Mouse (Mus musculus) midbrain, embryonic 12.5 days (tissue): ENCODE results near the gene Psg18. TPM values are rescaled to one million over a fixed set of nuclear protein-coding genes. Genes with fewer than 3 reads are reported as not detected.
"Not testable (repeated sequence)": the region's sequence is repeated elsewhere in the genome, so short reads cannot be mapped to it uniquely, and the experiment has no call there.

ENCODE experiments used
- ATAC-seq: fragments of 200-750 bp; cut with Nextera tagmentation; 2 replicates; pipeline ENCODE4 v1.8.0; 2017; ENCODE audit warnings: low read depth, moderate TSS enrichment, moderate library complexity; ENCODE audit not compliant: low FRiP score
- H3K27ac ChIP-seq: fragments of 300-500 bp; sonication (generic); replicated peaks from 2 replicates; pipeline ENCODE4 v1.5.1; 2016; ENCODE audit warnings: mild to moderate bottlenecking
- H3K27me3 ChIP-seq: fragments of 300-500 bp; sonication (generic); 2 replicates; pipeline ENCODE4 v1.6.1; 2016; ENCODE audit warnings: mild to moderate bottlenecking
- H3K36me3 ChIP-seq: fragments of 300-500 bp; sonication (generic); 2 replicates; pipeline ENCODE4 v1.6.1; 2016
- H3K4me1 ChIP-seq: fragments of 300-500 bp; sonication (generic); 2 replicates; pipeline ENCODE4 v1.6.1; 2016
- H3K4me2 ChIP-seq: fragments of 300-500 bp; sonication (generic); replicated peaks from 2 replicates; pipeline ENCODE4 v1.6.1; 2016; ENCODE audit warnings: mild to moderate bottlenecking, moderate library complexity
- H3K4me3 ChIP-seq: fragments of 300-500 bp; sonication (generic); 2 replicates; pipeline ENCODE4 v1.5.1; 2016; ENCODE audit warnings: mild to moderate bottlenecking
- H3K9ac ChIP-seq: fragments of 300-500 bp; sonication (generic); replicated peaks from 2 replicates; pipeline ENCODE4 v1.6.1; 2016; ENCODE audit warnings: mild to moderate bottlenecking, moderate library complexity
- H3K9me3 ChIP-seq: fragments of 300-500 bp; sonication (generic); 2 replicates; pipeline ENCODE4 v1.6.1; 2016; ENCODE audit warnings: mild to moderate bottlenecking
- WGBS: fragments of 180-500 bp; shearing (Covaris S2); methylation state at CpG from one replicate; pipeline ENCODE4 v1.1.7; 2016; 5-methylcytosine and 5-hydroxymethylcytosine counted together
- polyA plus RNA-seq: library from polyadenylated mRNA; unstranded; fragments of >200 nt; fragmentation: Nextera tagmentation; extraction: Ambion mirVana; gene quantifications from 2 replicates; pipeline ENCODE4 v1.2.1, GENCODE M21; 2016

Psg18 gene
- not detected in 2 replicates for polyA plus RNA-seq

GRCm38 (mm10) chr7:18354909-18355308, at the start of gene Psg18:
Gene Psg18 (minus strand): TSS chr7:18355009.
- H3K9me3 ChIP-seq, result peaks cover 36% of the 10 kb centered on the region
- H3K27ac ChIP-seq, H3K9ac ChIP-seq, H3K4me1 ChIP-seq, ATAC-seq, H3K4me3 ChIP-seq, H3K36me3 ChIP-seq, H3K27me3 ChIP-seq, H3K4me2 ChIP-seq: not testable (repeated sequence)
- 77% methylated on average over 3 of the region's 3 CpGs for WGBS

GRCm38 (mm10) chr7:18403407-18403806, 48.6 kb upstream of the Psg18 start:
- Histone ChIP-seq H3K4me3 (peak overlapping the region; percentile 31), H3K27ac (0 out of 2 replicates have a peak overlapping the region, but pooled peaks have one; percentile 39), H3K4me2 (0 out of 2 replicates have a peak overlapping the region, but pooled peaks have one; percentile 3), H3K27me3 (no peaks in the 10 kb centered on the region), H3K9ac (no peak overlapping the region), H3K36me3 (no peaks in the 10 kb centered on the region), H3K4me1 (no peaks in the 10 kb centered on the region), H3K9me3 (peaks cover 21% of the 10 kb centered on the region)
- ATAC-seq, result no peak; the same call in 1 of the 2 replicates
- 37% methylated on average over 10 of the region's 11 CpGs for WGBS

GRCm38 (mm10) chr7:18402527-18403237, 47.9 kb upstream of the Psg18 start:
- WGBS, result 24% methylated on average over 34 of the region's 35 CpGs
- H3K4me1 ChIP-seq, result no peaks in the 10 kb centered on the region
- peak overlapping the region; percentile 1; the same call in 1 of the 2 replicates for H3K4me2 ChIP-seq
- H3K9me3 ChIP-seq, result peaks cover 14% of the 10 kb centered on the region
- H3K27ac ChIP-seq, result no peak overlapping the region
- peak; percentile 82 for ATAC-seq
- H3K27me3 ChIP-seq, result no peaks in the 10 kb centered on the region
- H3K36me3 ChIP-seq, result no peaks in the 10 kb centered on the region
- H3K9ac ChIP-seq, result no peak overlapping the region
- peak overlapping the region; percentile 31 for H3K4me3 ChIP-seq

GRCm38 (mm10) chr7:18391483-18391882, 36.7 kb upstream of the Psg18 start:
- not testable (repeated sequence) for H3K4me1 ChIP-seq, H3K4me3 ChIP-seq, H3K27ac ChIP-seq, H3K36me3 ChIP-seq, H3K27me3 ChIP-seq, H3K9ac ChIP-seq, ATAC-seq, H3K4me2 ChIP-seq
- H3K9me3 ChIP-seq, result peaks cover 25% of the 10 kb centered on the region
- 81% methylated on average over 4 of the region's 4 CpGs for WGBS

- Histone ChIP-seq H3K9me3 (peaks cover 39% of the 10 kb centered on the region), H3K27me3 (no peaks in the 10 kb centered on the region)
- WGBS, result 61% methylated on average over 2 of the region's 2 CpGs
These were observed 23.5 kb upstream of the Psg18 start for GRCm38 (mm10) chr7:18378295-18378694.

DNA sequence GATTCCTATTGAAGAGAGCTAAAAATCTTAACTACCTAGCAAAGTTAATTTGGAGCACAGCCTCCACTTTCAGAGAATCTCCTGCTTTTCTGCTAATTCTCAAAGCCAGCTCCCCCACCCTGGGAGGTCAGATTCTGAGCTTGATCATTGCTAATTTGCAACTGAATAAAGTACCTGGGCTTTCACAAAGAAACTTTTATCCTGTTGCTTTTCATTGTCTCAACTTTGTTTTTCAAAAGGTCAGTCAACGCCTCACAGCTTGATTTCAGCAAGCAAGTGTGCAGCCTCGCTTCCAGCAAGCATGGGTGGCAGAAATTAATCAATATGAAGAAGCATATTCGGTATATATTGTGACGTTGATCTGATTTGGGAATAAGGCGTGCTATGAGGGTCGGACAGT, 19.4 kb downstream of the Psg18 start:
- H3K27me3 ChIP-seq, H3K4me2 ChIP-seq, H3K36me3 ChIP-seq, ATAC-seq, H3K27ac ChIP-seq, H3K4me3 ChIP-seq, H3K4me1 ChIP-seq, H3K9ac ChIP-seq: not testable (repeated sequence)
- H3K9me3 ChIP-seq, result peaks cover 32% of the 10 kb centered on the region
- 72% methylated on average over 6 of the region's 6 CpGs for WGBS

More at GRCm38 (mm10) chr7:18378295-18378694, 23.5 kb upstream of the Psg18 start:
- Histone ChIP-seq H3K36me3 (no peaks in the 10 kb centered on the region), H3K4me1 (no peaks in the 10 kb centered on the region), H3K27ac (no peak overlapping the region), H3K4me3 (no peak overlapping the region), H3K9ac (no peak overlapping the region), H3K4me2 (no peak overlapping the region)
- no peak for ATAC-seq

Other genes starting within 250 kb of the Psg18 start
- gene Igfl3, start 178.5 kb downstream of the Psg18 start, polyA plus RNA-seq, result not detected in 2 replicates
- gene Mill1, start 109.7 kb downstream of the Psg18 start, polyA plus RNA-seq, result not detected in 2 replicates
- gene Psg28, start 77.0 kb upstream of the Psg18 start, polyA plus RNA-seq, result not detected in 2 replicates
- not detected in 2 replicates for gene Psg26, start 129.2 kb upstream of the Psg18 start, polyA plus RNA-seq
- gene Psg25, start 177.3 kb upstream of the Psg18 start, polyA plus RNA-seq, result not detected in 2 replicates
- gene Psg27, start 212.3 kb upstream of the Psg18 start, polyA plus RNA-seq, result not detected in 2 replicates